Mouse (Mus musculus): Measurements from ENCODE around the gene Vps13d. TPM values are rescaled to one million over a fixed set of nuclear protein-coding genes. Genes with fewer than 3 reads are reported as not detected.

The Vps13d gene
- total RNA-seq, 1 experiment from 2014 or later: 41.1 TPM

GRCm38 (mm10) chr4:145217046-145217445, 22.2 kb upstream of the Vps13d start:
- no peak for ATAC-seq (replicated peaks in 1 of 2; ENCODE audit: insufficient read depth in 1 of 2, low FRiP score in 2 of 2, low TSS enrichment in 1 of 2, low read depth in 1 of 2, poor library complexity in 2 of 2, severe bottlenecking in 2 of 2)

GRCm38 (mm10) chr4:145215396-145215795, 20.6 kb upstream of the Vps13d start:
- ATAC-seq (replicated peaks in 1 of 2; ENCODE audit: insufficient read depth in 1 of 2, low FRiP score in 2 of 2, low TSS enrichment in 1 of 2, low read depth in 1 of 2, poor library complexity in 2 of 2, severe bottlenecking in 2 of 2): no peak

- ATAC-seq (replicated peaks in 1 of 2; ENCODE audit: insufficient read depth in 1 of 2, low FRiP score in 2 of 2, low TSS enrichment in 1 of 2, low read depth in 1 of 2, poor library complexity in 2 of 2, severe bottlenecking in 2 of 2): no peak
Observed at GRCm38 (mm10) chr4:145214786-145215174, 20.0 kb upstream of the Vps13d start.

- ATAC-seq (replicated peaks in 1 of 2; ENCODE audit: insufficient read depth in 1 of 2, low FRiP score in 2 of 2, low TSS enrichment in 1 of 2, low read depth in 1 of 2, poor library complexity in 2 of 2, severe bottlenecking in 2 of 2): peak; percentile 61 to 66
Observed at GRCm38 (mm10) chr4:145213999-145214785, 19.4 kb upstream of the Vps13d start.

GRCm38 (mm10) chr4:145211076-145211475, 16.3 kb upstream of the Vps13d start:
- ATAC-seq (replicated peaks in 1 of 2; ENCODE audit: insufficient read depth in 1 of 2, low FRiP score in 2 of 2, low TSS enrichment in 1 of 2, low read depth in 1 of 2, poor library complexity in 2 of 2, severe bottlenecking in 2 of 2): peak; percentile 85 to 87

- 0 out of 4 replicates have a peak, but pooled peaks of 1 of the 2 experiments have one; percentile 23 for ATAC-seq (replicated peaks in 1 of 2; ENCODE audit: insufficient read depth in 1 of 2, low FRiP score in 2 of 2, low TSS enrichment in 1 of 2, low read depth in 1 of 2, poor library complexity in 2 of 2, severe bottlenecking in 2 of 2)
Observed at GRCm38 (mm10) chr4:145210564-145210963, 15.8 kb upstream of the Vps13d start.

- ATAC-seq (replicated peaks in 1 of 2; ENCODE audit: insufficient read depth in 1 of 2, low FRiP score in 2 of 2, low TSS enrichment in 1 of 2, low read depth in 1 of 2, poor library complexity in 2 of 2, severe bottlenecking in 2 of 2): no peak
Observed at GRCm38 (mm10) chr4:145209690-145210088, 14.9 kb upstream of the Vps13d start.

- peak; percentile 13 to 17; a peak in 3 of 4 replicates for ATAC-seq (replicated peaks in 1 of 2; ENCODE audit: insufficient read depth in 1 of 2, low FRiP score in 2 of 2, low TSS enrichment in 1 of 2, low read depth in 1 of 2, poor library complexity in 2 of 2, severe bottlenecking in 2 of 2)
Observed at GRCm38 (mm10) chr4:145209076-145209689, 14.4 kb upstream of the Vps13d start.

GRCm38 (mm10) chr4:145207718-145208371, 13.0 kb upstream of the Vps13d start:
- ATAC-seq (replicated peaks in 1 of 2; ENCODE audit: insufficient read depth in 1 of 2, low FRiP score in 2 of 2, low TSS enrichment in 1 of 2, low read depth in 1 of 2, poor library complexity in 2 of 2, severe bottlenecking in 2 of 2): no peak

- no peak for ATAC-seq (replicated peaks in 1 of 2; ENCODE audit: insufficient read depth in 1 of 2, low FRiP score in 2 of 2, low TSS enrichment in 1 of 2, low read depth in 1 of 2, poor library complexity in 2 of 2, severe bottlenecking in 2 of 2)
Observed at GRCm38 (mm10) chr4:145204779-145205178, 10.0 kb upstream of the Vps13d start.

GRCm38 (mm10) chr4:145203305-145203704, 8.5 kb upstream of the Vps13d start:
- no peak for ATAC-seq (replicated peaks in 1 of 2; ENCODE audit: insufficient read depth in 1 of 2, low FRiP score in 2 of 2, low TSS enrichment in 1 of 2, low read depth in 1 of 2, poor library complexity in 2 of 2, severe bottlenecking in 2 of 2)

GRCm38 (mm10) chr4:145201424-145201823, 6.6 kb upstream of the Vps13d start:
- ATAC-seq (replicated peaks in 1 of 2; ENCODE audit: insufficient read depth in 1 of 2, low FRiP score in 2 of 2, low TSS enrichment in 1 of 2, low read depth in 1 of 2, poor library complexity in 2 of 2, severe bottlenecking in 2 of 2): peak in 1 of 2 experiments; percentile 43; a peak in 1 of 4 replicates

- peak; percentile 71 to 77 for ATAC-seq (replicated peaks in 1 of 2; ENCODE audit: insufficient read depth in 1 of 2, low FRiP score in 2 of 2, low TSS enrichment in 1 of 2, low read depth in 1 of 2, poor library complexity in 2 of 2, severe bottlenecking in 2 of 2)
Observed at GRCm38 (mm10) chr4:145199982-145200699, 5.3 kb upstream of the Vps13d start.

- 0 out of 4 replicates have a peak, but pooled peaks of 1 of the 2 experiments have one; percentile 29 for ATAC-seq (replicated peaks in 1 of 2; ENCODE audit: insufficient read depth in 1 of 2, low FRiP score in 2 of 2, low TSS enrichment in 1 of 2, low read depth in 1 of 2, poor library complexity in 2 of 2, severe bottlenecking in 2 of 2)
Observed at GRCm38 (mm10) chr4:145196586-145196985, 1.8 kb upstream of the Vps13d start.

GRCm38 (mm10) chr4:145195172-145195571, 367 bp upstream of the Vps13d start:
- no peak for ATAC-seq (replicated peaks in 1 of 2; ENCODE audit: insufficient read depth in 1 of 2, low FRiP score in 2 of 2, low TSS enrichment in 1 of 2, low read depth in 1 of 2, poor library complexity in 2 of 2, severe bottlenecking in 2 of 2)

- ATAC-seq (replicated peaks in 1 of 2; ENCODE audit: insufficient read depth in 1 of 2, low FRiP score in 2 of 2, low TSS enrichment in 1 of 2, low read depth in 1 of 2, poor library complexity in 2 of 2, severe bottlenecking in 2 of 2): peak in 1 of 2 experiments; percentile 16; a peak in 3 of 4 replicates
Observed at GRCm38 (mm10) chr4:145193991-145194511, 754 bp downstream of the Vps13d start.

GRCm38 (mm10) chr4:145193406-145193805, 1.4 kb downstream of the Vps13d start:
- ATAC-seq (replicated peaks in 1 of 2; ENCODE audit: insufficient read depth in 1 of 2, low FRiP score in 2 of 2, low TSS enrichment in 1 of 2, low read depth in 1 of 2, poor library complexity in 2 of 2, severe bottlenecking in 2 of 2): no peak

All from hematopoietic stem cell, adult 5-6 weeks (primary cell).